Mouse (Mus musculus) liver, embryonic 14.5 days (tissue): ENCODE data around the gene Sh3bgrl. TPM values are rescaled to one million over a fixed set of nuclear protein-coding genes. Genes with fewer than 3 reads are reported as not detected.
A peak's percentile ranks its signal among the peaks of the same experiment; 100 is the strongest.

Source experiments
- ATAC-seq: fragments of 200-750 bp; cut with Nextera tagmentation; 2 replicates; pipeline ENCODE4 v1.8.0; 2017; ENCODE audit warnings: moderate number of reproducible peaks, mild to moderate bottlenecking, moderate library complexity; ENCODE audit not compliant: insufficient read depth
- DNase-seq, 3 experiments: peaks; one replicate each; pipeline ENCODE4 v3.0.0-alpha.2; 2012 to 2013; ENCODE audit warnings: low read depth in 3 of 3, low spot score in 3 of 3
- H3K27ac ChIP-seq: fragments of 300-500 bp; sonication (generic); 2 replicates; pipeline ENCODE4 v1.5.1; 2014; ENCODE audit warnings: moderate library complexity, mild to moderate bottlenecking, control low read depth, inconsistent platforms
- H3K27me3 ChIP-seq: fragments of 300-500 bp; sonication (generic); 2 replicates; pipeline ENCODE4 v1.6.1; 2014; ENCODE audit warnings: mild to moderate bottlenecking, low read length, moderate library complexity; ENCODE audit not compliant: control insufficient read depth, insufficient read depth
- H3K36me3 ChIP-seq: fragments of 300-500 bp; sonication (generic); replicated peaks from 2 replicates; pipeline ENCODE4 v1.6.1; 2014; ENCODE audit warnings: low read depth; ENCODE audit not compliant: control insufficient read depth, insufficient read depth
- H3K4me1 ChIP-seq, 2 experiments: fragments of 200-500 bp in 1 of 2; fragments of 300-500 bp in 1 of 2; sonication (generic) in 1 of 2; replicated peaks; 2 replicates each; pipeline ENCODE4 v1.6.1; 2012 to 2014; ENCODE audit warnings: antibody characterized with exemption in 1 of 2, inconsistent platforms in 1 of 2, low read length in 1 of 2; ENCODE audit not compliant: control insufficient read depth in 2 of 2, insufficient read depth in 2 of 2
- H3K4me2 ChIP-seq: fragments of 300-500 bp; sonication (generic); 2 replicates; pipeline ENCODE4 v1.6.1; 2014; ENCODE audit warnings: low read depth, mild to moderate bottlenecking, control low read depth, moderate library complexity
- H3K4me3 ChIP-seq, 2 experiments: fragments of 200-500 bp in 1 of 2; fragments of 300-500 bp in 1 of 2; sonication (generic) in 1 of 2; 2 replicates each; pipeline ENCODE4 v1.5.1; 2012 to 2014; ENCODE audit warnings: low read depth in 2 of 2, low read length in 2 of 2, mild to moderate bottlenecking in 2 of 2, control low read depth in 1 of 2, inconsistent platforms in 1 of 2, moderate library complexity in 1 of 2; ENCODE audit not compliant: insufficient read depth in 1 of 2
- H3K9ac ChIP-seq: fragments of 300-500 bp; sonication (generic); replicated peaks from 2 replicates; pipeline ENCODE4 v1.6.1; 2014; ENCODE audit warnings: mild to moderate bottlenecking, control low read depth, moderate library complexity
- H3K9me3 ChIP-seq: fragments of 300-500 bp; sonication (generic); 2 replicates; pipeline ENCODE4 v1.6.1; 2016; ENCODE audit warnings: low read length, mixed read lengths; ENCODE audit not compliant: control insufficient read depth
- CTCF ChIP-seq: IDR thresholded peaks from 2 replicates; pipeline ENCODE4 v1.5.1; 2016; ENCODE audit warnings: antibody characterized with exemption, low read depth, control low read depth
- EP300 ChIP-seq: IDR thresholded peaks from 2 replicates; pipeline ENCODE4 v1.6.1; 2016; ENCODE audit warnings: antibody characterized with exemption, low read depth
- WGBS: fragments of 180-500 bp; shearing (Covaris S2); extraction: QIAGEN DNeasy Blood & Tissue Kit; methylation state at CpG from one replicate; pipeline ENCODE4 v1.1.7; 2014; ENCODE audit not compliant: insufficient replicate concordance; 5-methylcytosine and 5-hydroxymethylcytosine counted together
- polyA plus RNA-seq, 2 experiments: library from polyadenylated mRNA; depleted of rRNA in 1 of 2; stranded (reverse) in 1 of 2; unstranded in 1 of 2; fragments of >200 nt; fragmentation: Nextera tagmentation in 1 of 2; extraction: Ambion mirVana in 1 of 2; gene quantifications; 2 replicates each; pipeline versions ENCODE4 v1.2.1 to v1.2.3; 2012 to 2014

Sh3bgrl gene
- polyA plus RNA-seq, 2 experiments: 26.0 to 29.9 TPM

- H3K27me3 ChIP-seq: no peaks in the 10 kb centered on the region
- whole genome bisulfite sequencing: 64% methylated on average over 4 of the region's 4 CpGs
- no peaks in the 10 kb centered on the region for H3K9me3 ChIP-seq
- no peak overlapping the region for H3K9ac ChIP-seq
- DNase-seq (no peak), ATAC-seq (no peak)
- H3K4me1 ChIP-seq: no peaks in the 10 kb centered on the region
- TF ChIP-seq EP300: no peak
- TF ChIP-seq CTCF: no peak
- H3K36me3 ChIP-seq: no peaks in the 10 kb centered on the region
- H3K4me2 ChIP-seq: no peak overlapping the region
- no peak overlapping the region for H3K4me3 ChIP-seq
- no peak overlapping the region for H3K27ac ChIP-seq
These were observed 89.7 kb downstream of the Sh3bgrl start for GRCm38 (mm10) chrX:109184706-109185478.

- Histone ChIP-seq H3K4me1 (peaks cover 0 to 2% of the 10 kb centered on the region in 2 experiments; a peak in 1 of 4 replicates), H3K4me2 (no peak overlapping the region), H3K9me3 (no peaks in the 10 kb centered on the region), H3K36me3 (no peaks in the 10 kb centered on the region), H3K27me3 (no peaks in the 10 kb centered on the region), H3K4me3 (no peak overlapping the region), H3K27ac (no peak overlapping the region), H3K9ac (no peak overlapping the region)
- DNase-seq (no peak), ATAC-seq (no peak)
- 75% methylated on average over 4 of the region's 4 CpGs for WGBS
- TF ChIP-seq CTCF (no peak), EP300 (no peak)
These were observed 94.4 kb downstream of the Sh3bgrl start for GRCm38 (mm10) chrX:109189607-109190006.

GRCm38 (mm10) chrX:109190969-109191368 is 95.8 kb downstream of the Sh3bgrl start:
- H3K9ac ChIP-seq: no peak overlapping the region
- no peaks in the 10 kb centered on the region for H3K9me3 ChIP-seq
- 39% methylated on average over 4 of the region's 4 CpGs for WGBS
- no peak overlapping the region for H3K4me3 ChIP-seq
- no peak overlapping the region for H3K27ac ChIP-seq
- ATAC-seq (peak; percentile 43; the same call in 1 of the 2 replicates), DNase-seq (no peak)
- no peak overlapping the region for H3K4me2 ChIP-seq
- TF ChIP-seq EP300: no peak
- TF ChIP-seq CTCF: no peak
- no peaks in the 10 kb centered on the region for H3K36me3 ChIP-seq
- H3K4me1 ChIP-seq: peaks cover 0 to 2% of the 10 kb centered on the region in 2 experiments; a peak in 1 of 4 replicates
- no peaks in the 10 kb centered on the region for H3K27me3 ChIP-seq

- no peaks in the 10 kb centered on the region for H3K36me3 ChIP-seq
- H3K9me3 ChIP-seq: no peaks in the 10 kb centered on the region
- no peak overlapping the region for H3K27ac ChIP-seq
- H3K27me3 ChIP-seq: no peaks in the 10 kb centered on the region
- no peak overlapping the region for H3K9ac ChIP-seq
- DNase-seq (no peak), ATAC-seq (peak; percentile 45; the same call in 1 of the 2 replicates)
- peaks cover 0 to 2% of the 10 kb centered on the region in 2 experiments; a peak in 1 of 4 replicates for H3K4me1 ChIP-seq
- 29% methylated on average over 4 of the region's 4 CpGs for WGBS
- no peak for TF ChIP-seq EP300
- no peak for TF ChIP-seq CTCF
- H3K4me3 ChIP-seq: no peak overlapping the region
- H3K4me2 ChIP-seq: no peak overlapping the region
These were observed 96.3 kb downstream of the Sh3bgrl start for GRCm38 (mm10) chrX:109191436-109191835.

GRCm38 (mm10) chrX:109196468-109196867 is 101.3 kb downstream of the Sh3bgrl start, which contains the start of gene Gm6377:
Gene Gm6377 (plus strand): TSS chrX:109196756.
- Histone ChIP-seq H3K27ac (no peak within 1 kb of the TSS), H3K9me3 (no peaks in the 10 kb centered on the region), H3K4me1 (no peaks in the 10 kb centered on the region), H3K4me3 (no peak within 1 kb of the TSS), H3K36me3 (no peaks in the 10 kb centered on the region), H3K9ac (no peak within 1 kb of the TSS), H3K27me3 (no peaks in the 10 kb centered on the region), H3K4me2 (no peak within 1 kb of the TSS)
- DNase-seq (no peak), ATAC-seq (no peak)
- whole genome bisulfite sequencing: 55% methylated on average over 4 of the region's 4 CpGs
- TF ChIP-seq EP300: no peak
- no peak for TF ChIP-seq CTCF
